Mouse (Mus musculus): ENCODE data around the gene Elf4.

Elf4 gene

GRCm38 (mm10) chrX:48462754-48463507 is at the start of gene Elf4:
TSS of gene Elf4 (minus strand) at chrX:48463132.
- peak; percentile 59 for DNase-seq (ENCODE audit: low spot score)

- DNase-seq (ENCODE audit: low spot score) = peak; percentile 1
Measured at GRCm38 (mm10) chrX:48493763-48494162, 30.8 kb upstream of the Elf4 start.

- DNase-seq (ENCODE audit: low spot score) = no peak
Measured at GRCm38 (mm10) chrX:48481687-48482086, 18.8 kb upstream of the Elf4 start.

- DNase-seq (ENCODE audit: low spot score) = no peak
Measured at GRCm38 (mm10) chrX:48481095-48481494, 18.2 kb upstream of the Elf4 start.

- DNase-seq (ENCODE audit: low spot score) = no peak
Measured at GRCm38 (mm10) chrX:48467355-48467946, 4.5 kb upstream of the Elf4 start.

GRCm38 (mm10) chrX:48466174-48466573 is 3.2 kb upstream of the Elf4 start:
- DNase-seq (ENCODE audit: low spot score) = no peak

- no peak for DNase-seq (ENCODE audit: low spot score)
Measured at GRCm38 (mm10) chrX:48464436-48464835, 1.5 kb upstream of the Elf4 start.

GRCm38 (mm10) chrX:48463636-48464035 is 704 bp upstream of the Elf4 start:
- no peak for DNase-seq (ENCODE audit: low spot score)

GRCm38 (mm10) chrX:48462297-48462696 is 635 bp downstream of the Elf4 start:
- DNase-seq (ENCODE audit: low spot score) = no peak

- DNase-seq (ENCODE audit: low spot score) = no peak
Measured at GRCm38 (mm10) chrX:48461006-48461405, 1.9 kb downstream of the Elf4 start.

GRCm38 (mm10) chrX:48460496-48460895 is 2.4 kb downstream of the Elf4 start:
- no peak for DNase-seq (ENCODE audit: low spot score)

GRCm38 (mm10) chrX:48456956-48457355 is 6.0 kb downstream of the Elf4 start:
- no peak for DNase-seq (ENCODE audit: low spot score)

GRCm38 (mm10) chrX:48455018-48455417 is 7.9 kb downstream of the Elf4 start:
- no peak for DNase-seq (ENCODE audit: low spot score)

- DNase-seq (ENCODE audit: low spot score) = no peak
Measured at GRCm38 (mm10) chrX:48454495-48454878, 8.4 kb downstream of the Elf4 start.

GRCm38 (mm10) chrX:48453736-48454494 is 9.0 kb downstream of the Elf4 start:
- peak; percentile 87 for DNase-seq (ENCODE audit: low spot score)

- no peak for DNase-seq (ENCODE audit: low spot score)
Measured at GRCm38 (mm10) chrX:48452931-48453673, 9.8 kb downstream of the Elf4 start.

GRCm38 (mm10) chrX:48452231-48452890 is 10.6 kb downstream of the Elf4 start:
- DNase-seq (ENCODE audit: low spot score) = no peak

- DNase-seq (ENCODE audit: low spot score) = no peak
Measured at GRCm38 (mm10) chrX:48449646-48450045, 13.3 kb downstream of the Elf4 start.

- DNase-seq (ENCODE audit: low spot score) = no peak
Measured at GRCm38 (mm10) chrX:48444677-48445076, 18.3 kb downstream of the Elf4 start.

- no peak for DNase-seq (ENCODE audit: low spot score)
Measured at GRCm38 (mm10) chrX:48441954-48442353, 21.0 kb downstream of the Elf4 start.

GRCm38 (mm10) chrX:48441548-48441947 is 21.4 kb downstream of the Elf4 start:
- no peak for DNase-seq (ENCODE audit: low spot score)

GRCm38 (mm10) chrX:48439036-48439435 is 23.9 kb downstream of the Elf4 start:
- peak; percentile 42 for DNase-seq (ENCODE audit: low spot score)

Measured in T-cell, adult 2 months (primary cell).